Mouse (Mus musculus): ENCODE data around the gene Tmem273.

The Tmem273 gene

DNA sequence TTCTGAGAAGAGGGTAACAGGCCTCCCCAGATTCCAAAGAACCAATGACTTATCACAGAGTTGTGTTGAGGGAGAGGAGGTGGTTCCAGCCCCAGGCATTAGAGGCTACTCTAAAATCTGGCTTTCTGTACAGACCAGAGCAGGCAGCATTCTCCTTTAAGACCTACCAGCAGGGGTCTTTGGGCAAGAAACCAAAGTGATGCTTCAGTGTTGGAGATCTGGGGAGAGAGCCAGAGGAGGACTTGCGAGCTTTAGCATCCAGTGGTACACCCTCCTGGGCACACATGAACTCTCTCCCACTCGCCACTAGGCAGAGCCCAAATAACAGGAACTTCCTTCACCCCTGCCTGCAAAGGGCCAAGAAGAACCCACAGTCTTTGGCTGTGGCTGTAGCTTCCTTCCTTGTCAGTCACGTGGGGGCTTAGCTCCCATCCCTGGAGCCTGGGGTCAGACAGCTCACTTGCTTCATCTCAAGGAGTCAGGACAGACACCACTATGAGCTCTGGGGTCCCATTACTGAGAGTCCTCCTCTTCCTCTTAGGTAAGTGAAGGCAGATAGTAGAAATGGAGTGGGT is at the start of gene Tmem273:
Gene Tmem273 (plus strand): TSS at position 408 of the 575 bp plus-strand sequence.
- no peak for DNase-seq

DNA sequence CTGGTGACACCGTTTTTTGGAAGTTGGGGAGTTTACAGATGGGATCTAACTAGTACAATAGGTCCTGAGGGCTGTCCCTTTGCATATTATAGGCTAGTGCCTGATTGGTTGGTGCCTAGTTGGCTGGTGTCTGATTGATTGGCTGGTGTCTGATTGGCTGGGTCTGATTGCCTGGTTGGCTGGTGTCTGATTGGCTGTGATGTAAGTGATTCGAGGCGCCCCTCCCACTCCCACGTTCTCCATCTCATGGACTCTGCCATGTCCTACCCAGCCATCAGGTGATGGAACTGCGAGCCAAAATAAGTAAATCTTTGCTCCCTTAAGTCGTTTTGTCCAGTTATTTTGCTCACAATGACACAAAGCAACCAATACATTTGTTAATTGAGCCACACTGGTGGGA is 49.2 kb upstream of the Tmem273 start:
- DNase-seq: no peak

DNA sequence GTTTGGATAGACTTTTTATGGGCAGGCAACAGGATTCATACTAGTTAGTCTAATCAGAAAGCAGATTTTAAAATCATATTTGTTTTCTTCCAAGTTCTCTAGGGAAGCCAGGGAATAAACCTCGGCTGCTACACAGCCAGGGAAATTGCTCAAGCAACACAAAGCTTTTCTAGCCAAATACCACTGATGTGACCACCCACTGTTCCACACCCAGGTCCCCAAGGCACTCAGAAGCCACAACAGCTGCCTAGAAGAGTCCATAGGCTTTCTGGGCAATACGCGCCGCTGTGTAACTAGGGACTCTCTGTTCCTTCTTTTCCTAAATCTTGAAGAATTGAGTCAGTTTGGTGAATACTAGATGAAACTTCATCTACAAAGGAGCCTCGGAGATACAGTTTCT is 47.2 kb upstream of the Tmem273 start:
- no peak for DNase-seq

DNA sequence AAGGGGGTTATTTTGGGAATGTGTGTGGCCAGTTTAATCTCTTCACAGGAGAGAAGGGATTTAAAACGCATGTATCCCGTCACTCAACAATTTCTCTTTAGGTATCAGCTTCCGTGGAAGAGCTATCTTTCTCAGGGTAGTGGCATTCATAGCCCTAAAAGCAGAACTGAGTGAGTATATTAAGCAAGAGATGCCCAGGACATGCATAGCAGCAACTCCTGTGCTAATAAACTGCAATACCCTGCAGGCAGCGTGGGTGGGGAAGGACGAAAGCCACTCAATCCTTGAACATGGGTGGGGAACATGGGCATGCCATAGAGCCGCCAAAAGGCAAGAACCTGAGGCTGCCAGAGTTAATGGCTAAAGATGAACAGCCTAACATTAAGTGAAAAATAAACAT is 37.2 kb upstream of the Tmem273 start:
- DNase-seq: no peak

DNA sequence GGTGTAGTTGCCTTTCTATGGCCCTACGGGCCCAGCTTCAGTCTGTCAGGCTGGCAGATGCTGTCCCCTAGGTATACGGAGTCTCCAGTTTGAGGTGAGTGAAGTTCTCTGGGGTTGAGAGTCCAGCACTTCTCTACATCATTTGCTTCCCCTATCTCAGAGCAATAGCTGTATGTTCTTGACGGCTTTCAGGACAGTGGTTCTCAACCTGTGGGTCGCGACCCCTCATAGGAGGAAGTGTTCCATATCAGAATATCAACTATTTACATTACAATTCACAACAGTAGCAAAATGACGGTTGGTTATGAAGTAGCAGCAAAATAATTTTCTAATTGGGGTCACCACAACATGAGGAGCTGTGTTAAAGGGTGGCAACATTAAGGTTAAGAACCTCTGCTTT is 35.0 kb upstream of the Tmem273 start:
- no peak for DNase-seq

DNA sequence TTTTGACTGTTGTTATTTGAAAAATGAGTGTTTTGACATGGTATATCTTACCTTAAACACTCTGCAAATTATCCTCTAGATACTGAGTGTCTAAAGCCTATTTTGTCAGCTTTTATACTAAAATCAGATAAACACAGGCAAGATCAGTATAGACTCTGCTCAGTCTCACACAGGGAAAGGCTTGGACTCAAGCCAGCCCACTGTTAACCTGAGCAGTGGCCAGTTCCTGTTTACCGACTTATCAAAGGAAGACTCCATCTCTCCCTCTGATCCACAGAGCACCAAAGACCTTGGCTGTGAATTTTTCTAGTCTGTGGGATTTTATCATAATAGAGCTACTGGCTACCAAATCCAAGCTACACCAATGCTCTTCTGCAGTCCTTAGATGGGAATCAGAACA is 31.5 kb upstream of the Tmem273 start:
- no peak for DNase-seq

DNA sequence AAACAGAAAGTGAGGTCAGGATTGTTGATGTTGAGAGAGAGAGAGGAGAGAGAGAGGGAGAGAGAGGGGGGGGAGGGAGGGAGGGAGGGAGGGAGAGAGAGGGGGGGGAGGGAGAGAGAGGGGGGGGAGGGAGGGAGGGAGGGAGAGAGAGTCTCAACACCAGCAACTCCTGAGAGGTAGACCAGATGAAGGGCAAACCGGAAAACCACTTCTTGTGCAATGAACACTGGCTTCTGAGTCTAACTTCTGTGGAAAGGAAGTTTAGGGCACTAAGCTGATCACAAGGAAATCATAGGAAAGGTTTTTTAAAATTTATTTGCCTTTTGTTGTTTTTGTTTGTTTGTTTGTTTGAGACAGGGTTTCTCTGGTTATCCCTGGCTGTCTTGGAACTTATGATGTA is 23.6 kb upstream of the Tmem273 start:
- no peak for DNase-seq

DNA sequence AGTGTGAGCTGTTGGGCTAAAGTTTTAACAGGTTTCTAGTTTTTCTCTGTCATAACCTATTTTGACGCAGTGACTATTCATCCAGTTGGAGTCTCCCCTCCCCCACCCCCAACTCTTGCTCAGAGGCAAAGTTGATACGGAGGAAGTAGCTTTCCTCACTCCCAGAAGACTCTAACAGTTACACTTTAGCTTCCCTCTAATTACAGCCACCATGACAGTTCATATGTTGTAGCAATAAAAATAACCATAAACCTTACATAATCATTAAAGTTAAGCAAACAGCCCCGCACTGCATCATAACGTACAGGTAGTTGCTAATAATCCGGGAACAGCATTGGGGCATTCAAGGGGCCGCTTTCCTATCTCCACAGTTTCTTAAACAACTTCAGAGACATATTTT is 15.2 kb upstream of the Tmem273 start:
- DNase-seq: no peak

DNA sequence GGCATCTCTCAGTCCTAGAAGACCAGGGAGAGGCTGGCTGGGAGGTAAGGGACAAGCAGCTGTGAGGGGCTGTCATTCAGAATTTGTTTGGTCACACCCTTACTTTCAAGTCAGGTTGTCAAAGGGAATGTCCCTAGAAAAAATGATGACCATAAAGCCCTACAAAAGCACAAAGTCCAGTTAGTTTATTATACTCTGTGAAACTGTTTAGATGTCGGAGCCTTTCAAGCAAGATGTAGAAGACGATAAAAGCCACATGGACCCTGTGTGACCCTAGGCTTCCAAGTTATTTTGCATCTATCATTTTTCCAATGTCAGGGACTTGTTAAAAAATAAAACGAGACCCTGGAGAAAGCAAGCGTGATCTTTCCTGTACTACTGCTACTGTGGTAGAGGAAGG is 13.7 kb upstream of the Tmem273 start:
- no peak for DNase-seq

DNA sequence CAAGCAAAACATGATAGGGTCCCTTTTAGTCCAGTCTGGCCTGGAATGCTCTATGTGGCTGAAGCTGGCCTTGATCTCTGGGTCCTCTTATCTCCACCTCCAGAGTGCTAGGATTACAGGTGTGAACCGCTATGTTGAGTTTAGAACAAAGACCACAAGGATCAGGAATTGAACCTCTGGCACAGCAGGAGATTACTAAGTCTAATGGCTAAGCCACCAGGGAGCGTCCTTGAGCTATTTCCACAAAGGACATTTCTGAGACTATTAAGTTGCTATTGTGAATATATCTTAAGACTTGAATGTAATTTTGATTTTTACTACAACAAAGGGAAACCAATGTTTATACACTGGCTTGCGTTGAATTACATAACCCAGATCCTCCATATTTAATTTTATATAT is 13.0 kb upstream of the Tmem273 start:
- peak; percentile 29 for DNase-seq

DNA sequence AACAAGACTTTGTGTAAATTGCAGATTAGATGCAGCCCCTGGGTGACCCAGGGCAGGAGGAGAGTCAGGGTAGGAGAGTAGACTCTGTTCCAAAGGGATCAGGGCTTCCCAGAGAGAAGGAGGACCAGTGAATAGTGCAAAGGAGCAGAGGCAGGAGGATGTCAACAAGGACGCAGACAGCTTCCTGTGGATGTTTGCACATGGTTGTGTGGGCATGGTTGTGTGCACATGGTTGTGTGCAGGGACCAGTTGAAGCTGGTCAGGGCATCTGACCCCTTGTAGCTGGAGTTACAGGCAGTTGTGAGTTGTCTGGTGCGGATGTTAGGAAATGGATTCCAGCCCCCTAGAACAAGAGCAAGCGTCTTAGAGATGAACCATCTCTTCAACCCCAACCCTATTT is 12.3 kb upstream of the Tmem273 start:
- no peak for DNase-seq

DNA sequence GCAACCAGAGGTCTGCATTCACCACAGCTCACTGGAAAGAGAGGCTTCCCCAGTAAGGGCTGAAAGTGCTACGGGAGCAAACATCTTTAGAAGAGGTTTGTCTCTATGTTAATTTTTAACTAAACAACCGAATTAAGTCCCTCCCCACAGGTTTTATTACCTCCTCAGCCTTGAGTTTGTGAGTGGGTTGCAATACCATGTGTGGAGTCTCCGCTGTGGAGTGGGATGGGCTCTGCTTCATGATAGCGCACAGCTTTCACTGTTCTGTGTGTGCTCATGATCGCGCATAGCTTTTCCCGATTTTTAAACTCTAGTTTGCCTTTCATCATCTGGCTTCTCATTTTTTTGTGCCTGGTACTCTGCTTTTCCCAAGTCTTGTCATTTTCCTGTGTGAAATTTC is 9.7 kb upstream of the Tmem273 start:
- no peak for DNase-seq

DNA sequence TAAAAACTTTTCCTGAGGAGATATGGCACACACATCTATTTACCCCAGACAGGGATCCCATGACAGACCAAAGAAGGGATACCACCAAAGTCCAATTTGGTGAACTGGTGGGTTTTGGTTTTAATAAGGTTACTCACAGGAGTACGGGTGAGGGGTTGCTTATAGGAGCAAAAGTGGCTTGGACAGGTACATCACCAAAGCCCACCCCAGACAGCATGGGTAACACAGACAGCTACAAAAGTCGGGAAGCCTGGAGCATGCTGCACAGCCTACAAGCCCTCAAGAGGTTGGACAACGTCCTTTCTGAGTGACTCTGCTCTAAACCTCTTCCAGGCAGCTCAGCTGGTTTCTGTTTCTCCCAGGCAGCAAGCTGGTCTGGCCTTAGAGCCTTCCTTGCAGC is 7.4 kb upstream of the Tmem273 start:
- DNase-seq: no peak

DNA sequence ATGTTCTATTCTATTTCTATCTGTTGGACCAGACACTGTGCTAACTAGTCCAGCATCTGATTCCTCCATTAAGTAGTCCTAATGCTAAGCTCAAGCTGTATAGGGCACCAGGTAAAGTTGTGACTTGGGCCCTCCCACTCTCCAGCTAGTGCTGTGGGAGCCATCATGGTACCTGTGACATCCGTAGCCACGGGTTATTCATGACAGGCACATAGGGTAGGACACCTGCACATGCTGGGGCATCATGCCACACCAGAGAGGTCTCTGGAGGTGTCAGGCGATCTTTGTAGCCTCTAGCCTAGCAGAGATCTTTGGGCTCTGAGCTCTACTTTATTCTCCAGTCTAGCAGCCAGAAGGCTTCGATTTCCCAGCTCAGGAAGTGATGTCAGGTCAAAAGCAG is 2.9 kb upstream of the Tmem273 start:
- DNase-seq: no peak

DNA sequence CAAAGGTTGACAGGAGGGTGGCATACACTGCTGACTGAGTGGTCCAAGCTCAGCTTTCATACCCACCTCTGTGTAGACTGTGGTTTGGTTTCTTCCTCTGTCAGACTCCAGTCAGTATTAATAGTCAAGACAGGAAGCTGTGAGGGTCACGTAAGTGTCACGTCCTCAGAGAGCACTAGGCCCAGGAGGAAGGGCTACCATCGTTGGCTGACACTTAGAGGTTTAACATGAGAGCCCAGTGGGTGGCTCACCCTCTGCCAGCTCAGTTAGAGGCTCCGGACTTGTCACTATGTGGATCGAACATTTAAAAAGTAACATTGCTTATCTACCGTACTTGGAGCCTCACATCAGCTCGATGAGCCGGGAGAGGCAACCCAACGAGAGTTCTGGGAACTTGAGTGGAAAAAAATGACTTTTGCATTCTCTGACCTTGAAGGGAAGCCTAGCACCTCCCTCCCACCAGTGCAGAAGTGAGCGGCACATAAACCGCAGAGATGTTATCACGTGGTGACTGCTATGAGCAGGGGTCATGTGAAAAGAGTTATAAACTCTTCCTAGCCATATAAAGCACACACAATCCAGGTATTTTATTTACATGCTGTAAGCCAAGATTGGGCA is 1.5 kb upstream of the Tmem273 start:
- DNase-seq: no peak

DNA sequence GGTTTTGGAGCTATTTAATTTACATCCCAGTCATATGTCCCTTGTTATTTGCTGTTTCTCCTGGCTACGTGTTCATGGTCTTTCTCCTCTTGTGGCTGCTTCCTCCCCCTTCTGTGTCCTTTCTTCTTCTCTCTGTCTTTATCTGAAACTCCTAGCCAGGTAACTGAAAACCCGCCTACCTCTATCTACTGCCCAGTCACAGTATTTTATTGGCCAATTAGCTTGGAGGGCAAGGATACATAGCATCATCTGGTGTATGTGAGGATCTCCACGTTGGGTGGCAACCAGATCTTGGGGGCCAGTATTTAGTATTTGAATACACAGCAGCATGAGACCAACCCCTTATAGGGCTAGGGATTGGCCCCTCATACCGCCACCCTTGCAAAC is 1.0 kb upstream of the Tmem273 start:
- no peak for DNase-seq

DNA sequence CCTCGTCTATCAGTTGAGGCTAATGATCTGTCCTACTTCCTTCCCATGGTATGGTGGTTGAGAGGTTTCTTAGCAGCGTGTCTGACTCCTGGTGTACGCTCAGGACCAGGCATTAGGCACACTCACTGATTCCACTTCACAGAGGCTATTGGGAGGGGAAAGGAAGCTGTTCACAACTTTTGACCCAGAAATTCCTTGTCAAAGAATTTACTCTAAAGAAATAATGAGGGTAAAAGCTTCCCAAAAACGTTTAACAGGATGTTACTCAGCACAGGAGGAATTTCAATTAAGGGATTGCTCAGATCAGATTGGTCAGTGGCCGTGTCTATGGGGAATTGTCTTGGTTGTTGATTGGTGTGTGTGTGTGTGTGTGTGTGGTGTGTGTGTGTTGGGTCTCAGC is 1.9 kb downstream of the Tmem273 start:
- DNase-seq: no peak

DNA sequence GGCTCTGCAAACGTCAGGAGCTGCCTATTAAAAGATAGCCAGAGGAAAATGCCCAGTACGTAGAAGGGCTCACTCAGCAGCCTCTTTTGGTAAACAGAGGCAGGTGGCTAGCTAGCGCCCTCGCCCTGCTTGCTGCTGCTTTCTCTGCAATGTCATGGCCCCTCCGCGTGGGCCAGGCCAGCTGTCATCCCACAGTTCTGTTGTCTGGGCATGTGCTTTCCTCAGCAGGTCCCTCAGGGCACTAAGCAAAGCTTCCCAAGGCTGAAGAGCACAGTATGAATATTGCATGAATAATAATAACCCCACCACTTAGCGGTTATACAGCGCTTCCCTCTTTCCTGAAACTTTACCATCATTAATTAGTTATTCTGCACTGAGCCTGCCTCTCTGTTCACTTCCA is 10.6 kb downstream of the Tmem273 start:
- DNase-seq: no peak

DNA sequence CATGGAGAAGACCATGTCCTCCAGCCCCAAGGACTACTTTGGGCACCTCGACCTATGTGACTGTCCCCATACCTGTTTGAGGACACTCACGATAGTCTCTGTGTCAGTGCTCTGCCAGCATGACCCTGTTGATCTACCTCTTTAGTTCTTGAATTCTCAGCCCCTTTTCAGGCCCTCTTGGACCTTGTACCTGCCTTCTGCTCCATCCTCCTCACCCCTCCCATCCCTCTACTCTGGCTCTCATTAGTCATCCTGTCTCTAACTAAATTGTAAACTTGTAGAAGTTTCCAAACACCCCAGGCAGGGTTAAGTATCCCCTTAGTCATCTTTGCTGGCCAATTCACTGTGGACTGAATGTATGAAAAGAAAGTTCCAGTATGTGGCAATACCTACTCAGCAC is 12.0 kb downstream of the Tmem273 start:
- DNase-seq: no peak

DNA sequence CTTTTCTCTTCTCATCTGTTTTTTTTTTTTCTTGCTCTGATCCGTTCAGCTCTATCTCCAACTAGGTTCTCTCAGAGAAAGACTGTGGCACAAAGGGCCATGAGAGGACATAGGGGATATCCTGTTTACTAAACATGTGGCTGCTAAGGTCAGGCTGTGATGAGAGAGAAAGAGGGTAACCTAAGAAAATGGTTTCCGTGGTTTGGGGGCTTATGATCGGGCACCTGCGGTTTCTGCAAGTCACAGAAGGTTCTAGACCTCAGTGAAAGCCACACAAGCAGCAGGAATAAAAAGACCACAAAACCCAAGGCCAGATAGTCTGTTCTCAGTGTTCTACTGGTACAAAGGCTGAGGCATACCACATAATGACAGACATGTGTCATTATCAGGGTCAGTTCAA is 12.6 kb downstream of the Tmem273 start:
- DNase-seq: no peak

DNA sequence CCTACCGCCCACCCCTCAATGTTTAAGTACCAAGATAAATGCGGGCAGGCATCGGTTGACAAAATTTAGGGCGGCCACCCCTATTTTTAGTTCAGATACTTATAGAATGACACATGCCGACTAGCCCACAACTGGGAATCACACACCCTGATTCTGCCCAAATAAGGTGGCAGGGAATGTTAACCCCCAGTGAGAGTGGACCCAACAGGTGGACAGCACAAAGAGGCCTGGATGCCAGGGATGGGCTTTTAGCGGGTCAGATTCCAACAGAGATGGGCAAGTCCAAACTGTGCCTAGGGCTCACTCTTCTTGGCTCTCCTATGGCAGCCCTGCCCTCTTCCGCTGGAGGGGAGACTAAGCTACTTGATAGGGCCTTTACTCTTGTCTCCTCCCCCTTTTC is 14.3 kb downstream of the Tmem273 start:
- no peak for DNase-seq

DNA sequence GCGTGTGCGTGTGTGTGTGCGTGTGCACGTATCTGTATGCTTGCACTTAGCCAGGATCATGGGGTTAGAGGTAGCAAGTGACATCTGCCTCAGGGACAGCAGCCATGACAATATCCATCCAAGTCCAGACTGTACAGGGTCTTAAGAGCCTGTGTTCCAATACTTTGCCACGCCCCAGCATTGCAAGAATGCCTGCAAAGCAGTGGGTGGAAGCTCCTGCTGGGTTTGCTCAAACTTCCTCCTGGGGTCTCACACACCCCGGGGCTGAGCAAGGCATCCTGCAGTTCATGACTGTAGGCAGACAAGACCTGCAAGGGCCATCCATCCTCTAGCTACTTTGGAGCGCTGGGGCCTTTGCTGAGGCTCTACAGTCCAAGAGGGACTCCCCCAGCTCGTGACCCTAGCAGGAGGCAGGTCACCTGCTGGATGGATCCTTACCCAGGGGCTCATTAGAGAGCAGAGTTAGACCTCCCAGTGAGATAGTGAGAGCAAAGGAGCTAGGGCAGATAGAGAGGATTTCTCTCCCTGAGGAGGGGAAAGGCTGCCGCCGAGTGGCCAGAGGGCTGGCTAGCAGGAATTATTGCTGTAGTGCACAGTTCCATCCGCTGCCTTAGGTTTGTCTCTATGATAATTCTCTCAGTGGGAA is 15.4 kb downstream of the Tmem273 start:
- no peak for DNase-seq

DNA sequence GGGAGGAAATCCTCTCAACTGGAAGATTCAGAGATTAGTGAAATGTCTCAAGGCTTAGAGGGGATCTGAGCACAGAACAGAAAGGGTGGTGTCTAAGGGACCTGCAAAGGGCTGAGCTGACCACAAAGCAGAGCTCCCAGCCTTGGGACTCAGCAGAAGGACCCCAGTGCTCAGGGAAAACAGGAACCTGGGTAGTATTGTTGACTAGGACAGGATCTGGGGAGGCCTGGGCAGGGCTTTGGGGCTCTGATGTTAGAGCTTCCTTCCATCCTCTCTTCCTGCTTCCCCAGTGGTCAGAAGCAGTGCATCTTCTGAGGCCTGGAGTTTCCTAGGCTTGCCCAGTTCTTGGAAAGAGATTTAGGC is 15.9 kb downstream of the Tmem273 start:
- DNase-seq: no peak

DNA sequence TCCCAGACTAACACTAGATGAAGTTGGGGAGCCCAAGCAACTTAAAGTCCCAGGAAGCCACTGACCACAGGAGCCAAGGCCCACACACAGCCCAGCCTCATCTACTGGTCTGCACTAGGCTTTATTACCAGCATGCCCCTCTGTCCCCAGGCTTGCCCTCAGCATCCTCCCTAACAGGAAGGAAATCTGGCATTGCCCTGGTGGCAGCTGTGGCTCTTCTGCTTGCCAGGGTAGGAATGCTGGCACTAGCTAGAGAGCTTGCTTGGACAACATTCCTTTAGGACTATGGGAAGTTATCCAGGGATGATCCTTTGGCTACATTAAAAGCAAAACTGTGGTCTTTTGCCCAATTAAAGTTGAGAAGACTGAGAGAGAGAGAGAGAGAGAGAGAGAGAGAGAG is 24.3 kb downstream of the Tmem273 start:
- DNase-seq: no peak

DNA sequence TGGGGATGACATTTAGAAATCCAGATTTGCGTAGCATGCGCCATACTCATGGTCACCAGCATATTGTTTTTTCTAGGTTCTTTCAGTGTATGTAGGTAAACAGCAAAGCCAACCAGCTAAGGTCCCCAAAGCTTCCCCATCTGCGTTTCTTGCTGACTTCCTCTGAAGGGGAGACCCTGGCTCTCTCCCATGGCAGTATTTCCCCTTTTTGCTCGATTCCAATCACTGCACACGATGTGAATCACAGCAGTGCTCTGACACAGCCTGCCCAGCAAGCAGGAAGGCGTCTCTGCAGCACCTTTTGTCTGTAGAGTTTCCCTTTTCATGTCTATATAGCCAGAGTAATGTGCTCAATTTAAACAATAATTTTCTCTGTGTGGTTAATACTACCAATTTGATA is 26.7 kb downstream of the Tmem273 start:
- no peak for DNase-seq

All from kidney, adult 18-20 months (tissue).